Mouse (Mus musculus): ENCODE measurements around the gene Pkd1.

DNA sequence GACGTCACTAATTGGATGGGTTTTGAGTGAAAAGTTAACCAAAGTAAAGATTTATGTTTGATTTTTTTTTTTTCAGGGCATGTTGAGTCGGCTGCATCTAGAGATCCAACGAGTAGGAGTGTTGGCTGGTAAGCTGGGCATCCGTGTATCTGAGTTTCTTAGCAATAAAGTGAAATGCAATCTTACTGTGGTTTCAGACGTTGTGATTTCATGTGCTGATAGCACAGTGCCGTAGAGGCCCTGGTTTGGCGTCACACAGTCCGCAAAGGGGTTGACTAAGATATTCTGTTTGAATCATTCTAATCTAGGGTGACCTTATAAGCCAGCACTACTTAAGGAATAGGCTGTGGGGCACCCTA, 21.1 kb upstream of the Pkd1 start:
- TF ChIP-seq CTCF (IDR thresholded peaks at IDR 0.05; ENCODE audit: borderline replicate concordance, insufficient read depth, low read length) = no peak
- peak; percentile 51; the same call in 1 of the 2 replicates for TF ChIP-seq POLR2A (IDR thresholded peaks at IDR 0.05; ENCODE audit: low read depth, low read length)
